ENCODE assay signal across 9 mouse cellular contexts in the genomic region with DNA sequence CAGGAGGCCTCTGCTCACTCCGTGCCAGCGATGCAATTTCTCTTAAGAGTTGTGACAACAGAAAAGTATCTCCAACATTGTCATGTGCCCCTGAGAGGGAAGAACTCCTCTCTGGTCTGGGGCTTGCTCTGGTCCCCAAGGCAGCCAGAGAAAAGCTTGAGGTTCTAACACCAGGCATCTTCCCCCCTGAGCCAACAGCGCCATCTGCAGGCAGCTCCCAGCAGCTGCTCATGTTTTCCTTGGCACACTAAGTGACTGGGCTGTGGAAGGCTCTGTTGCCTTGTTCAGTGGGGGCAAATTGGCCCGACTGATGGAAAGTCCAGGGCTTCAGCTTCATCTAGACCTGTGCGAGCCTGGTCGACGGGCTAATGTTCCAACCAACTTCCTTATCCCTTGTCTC. TPM values are rescaled to one million over a fixed set of nuclear protein-coding genes. Genes with fewer than 3 reads are reported as not detected.
A peak's percentile ranks its signal among the peaks of the same experiment; 100 is the strongest.
DNase-seq lines count a peak whose midpoint lies in the region; ATAC-seq lines count a peak whose summit lies in the region.
"Had no signal": no experiment of that assay in that cellular context is flagged by ENCODE, and none has a peak within 500 bp of the region (broad histone marks: within the 10 kb centered on the region; RNA-seq: fewer than 3 reads in every experiment).

No protein-coding gene starts in this region.

- H3K36me3 ChIP-seq in forebrain, embryonic 11.5 days (ENCODE audit: control insufficient read depth, insufficient read depth, low read length): no peaks in the 10 kb centered on the region
- no peaks in the 10 kb centered on the region for H3K36me3 ChIP-seq in forebrain, embryonic 10.5 days (replicated peaks)
- no peaks in the 10 kb centered on the region for H3K36me3 ChIP-seq in liver, embryonic 11.5 days (ENCODE audit: control insufficient read depth, insufficient read depth, low read length)
- no peaks in the 10 kb centered on the region for H3K36me3 ChIP-seq in splenic B cell, adult 2 months (ENCODE audit: control insufficient read depth, insufficient read depth, low read length, poor library complexity, severe bottlenecking)
- H3K36me3 ChIP-seq: heart, embryonic 15.5 days had no signal

- no peaks in the 10 kb centered on the region for H3K9me3 ChIP-seq in forebrain, embryonic 11.5 days (ENCODE audit: control insufficient read depth, low read length)
- no peaks in the 10 kb centered on the region for H3K9me3 ChIP-seq in forebrain, embryonic 10.5 days
- no peaks in the 10 kb centered on the region for H3K9me3 ChIP-seq in liver, embryonic 11.5 days (ENCODE audit: control insufficient read depth, low read length)
- H3K9me3 ChIP-seq: heart, embryonic 15.5 days had no signal

- DNase-seq in forebrain, embryonic 11.5 days (ENCODE audit: low spot score): peak; percentile 58
- no peak for DNase-seq in forebrain, embryonic 10.5 days (ENCODE audit: extremely low spot score, low spot score)
- DNase-seq in liver: peak; percentile 26
- DNase-seq in liver, embryonic 11.5 days (ENCODE audit: low spot score): no peak
- peak; percentile 50 for DNase-seq in WW6 (ENCODE audit: low read depth, low spot score)
- peak; percentile 7 for DNase-seq in splenic B cell, adult 2 months (ENCODE audit: low read depth, low spot score)
- no peak for DNase-seq in yolk sac, embryonic 10.5 days (ENCODE audit: low spot score)

- no peak for ATAC-seq in forebrain, embryonic 11.5 days (replicated peaks; ENCODE audit: low FRiP score)
- ATAC-seq in liver, embryonic 11.5 days (replicated peaks; ENCODE audit: low FRiP score): no peak
- ATAC-seq in granulocyte monocyte progenitor cell, adult 5-6 weeks (replicated peaks; ENCODE audit: poor library complexity, severe bottlenecking): 0 out of 2 replicates have a peak, but pooled peaks have one; percentile 30

- no peak overlapping the region for H3K4me2 ChIP-seq in forebrain, embryonic 11.5 days (ENCODE audit: low read depth, low read length, severe bottlenecking)
- H3K4me2 ChIP-seq in liver, embryonic 11.5 days: no peak overlapping the region
- H3K4me2 ChIP-seq: heart, embryonic 15.5 days had no signal

- no peak overlapping the region for H3K9ac ChIP-seq in forebrain, embryonic 11.5 days (ENCODE audit: low read length)
- no peak overlapping the region for H3K9ac ChIP-seq in liver, embryonic 11.5 days (ENCODE audit: low read depth, low read length)
- H3K9ac ChIP-seq: heart, embryonic 15.5 days had no signal

- H3K27me3 ChIP-seq in forebrain, embryonic 11.5 days (ENCODE audit: control insufficient read depth, insufficient read depth, low read length): no peaks in the 10 kb centered on the region
- H3K27me3 ChIP-seq in forebrain, embryonic 10.5 days (ENCODE audit: poor library complexity, severe bottlenecking): no peaks in the 10 kb centered on the region
- no peaks in the 10 kb centered on the region for H3K27me3 ChIP-seq in liver, embryonic 11.5 days (replicated peaks; ENCODE audit: control insufficient read depth, insufficient read depth, low read length)
- no peaks in the 10 kb centered on the region for H3K27me3 ChIP-seq in splenic B cell, adult 2 months (ENCODE audit: control insufficient read depth, insufficient read depth, low read length, poor library complexity, severe bottlenecking)
- H3K27me3 ChIP-seq: heart, embryonic 15.5 days had no signal

- H3K27ac ChIP-seq in forebrain, embryonic 11.5 days (ENCODE audit: low read depth, low read length): no peak overlapping the region
- H3K27ac ChIP-seq in forebrain, embryonic 10.5 days: no peak overlapping the region
- no peak overlapping the region for H3K27ac ChIP-seq in liver, embryonic 11.5 days (ENCODE audit: low read depth, low read length)
- H3K27ac ChIP-seq: heart, embryonic 15.5 days had no signal

- WGBS in forebrain, embryonic 11.5 days: 52% methylated on average over 7 of the region's 7 CpGs
- WGBS in forebrain, embryonic 10.5 days: 63% methylated on average over 7 of the region's 7 CpGs
- WGBS in liver, embryonic 11.5 days: 49% methylated on average over 7 of the region's 7 CpGs

- H3K4me1 ChIP-seq in forebrain, embryonic 11.5 days (replicated peaks; ENCODE audit: control insufficient read depth, insufficient read depth, low read length): no peaks in the 10 kb centered on the region
- no peaks in the 10 kb centered on the region for H3K4me1 ChIP-seq in forebrain, embryonic 10.5 days
- no peaks in the 10 kb centered on the region for H3K4me1 ChIP-seq in liver, embryonic 11.5 days (replicated peaks; ENCODE audit: control insufficient read depth, insufficient read depth, low read length)
- H3K4me1 ChIP-seq: heart, embryonic 15.5 days had no signal

- H3K4me3 ChIP-seq in forebrain, embryonic 11.5 days (ENCODE audit: low read depth, low read length): no peak overlapping the region
- no peak overlapping the region for H3K4me3 ChIP-seq in forebrain, embryonic 10.5 days
- no peak overlapping the region for H3K4me3 ChIP-seq in liver, embryonic 11.5 days (ENCODE audit: low read depth, low read length)
- H3K4me3 ChIP-seq: heart, embryonic 15.5 days had no signal

RNA-seq across cellular contexts. Expression of gene Rxfp2, which starts 31.5 kb away (rescaled TPM):
- 0.33 and 0.44 TPM in 2 replicates for polyA plus RNA-seq in forebrain, embryonic 11.5 days (2014; fragmentation: Nextera tagmentation; extraction: Ambion mirVana)
- 0.50 TPM in 2 replicates for polyA plus RNA-seq in forebrain, embryonic 10.5 days (2016; fragmentation: Nextera tagmentation; extraction: Ambion mirVana)
- 1.0 TPM in 2 replicates for polyA plus RNA-seq in liver, embryonic 11.5 days (2014; fragmentation: Nextera tagmentation; extraction: Ambion mirVana)
- not detected in 2 replicates for total RNA-seq in granulocyte monocyte progenitor cell, adult 5-6 weeks (2014; fragmentation: Nextera tagmentation)
- not detected in 2 replicates for total RNA-seq in granulocyte monocyte progenitor cell, adult 5-6 weeks (2017)

Comparison
In these comparisons a context has a peak if more than half of its experiments do, and no peak if none do; other contexts are left out.
1. DNase-seq: peak in forebrain, embryonic 11.5 days (single experiment), liver (single experiment), WW6 (single experiment) and splenic B cell, adult 2 months (single experiment); none in forebrain, embryonic 10.5 days (single experiment), liver, embryonic 11.5 days (single experiment) and yolk sac, embryonic 10.5 days (single experiment).